Mouse (Mus musculus) hindbrain, embryonic 11.5 days (tissue): ENCODE results near the gene Sema5a. TPM values are rescaled to one million over a fixed set of nuclear protein-coding genes. Genes with fewer than 3 reads are reported as not detected.

Experiments used
- ATAC-seq: fragments of 200-750 bp; cut with Nextera tagmentation; 2 replicates; pipeline ENCODE4 v1.8.0; 2017; ENCODE audit warnings: mild to moderate bottlenecking, moderate TSS enrichment, moderate library complexity; ENCODE audit not compliant: low FRiP score
- DNase-seq: peaks from one replicate; pipeline ENCODE4 v3.0.0-alpha.2; 2015; ENCODE audit warnings: low spot score
- H3K27ac ChIP-seq: fragments of 300-500 bp; sonication (generic); 2 replicates; pipeline ENCODE4 v1.5.1; 2014; ENCODE audit warnings: mild to moderate bottlenecking, low read depth, low read length
- H3K27me3 ChIP-seq: fragments of 300-500 bp; sonication (generic); 2 replicates; pipeline ENCODE4 v1.6.1; 2014; ENCODE audit warnings: mild to moderate bottlenecking, low read length, moderate library complexity, mixed read lengths; ENCODE audit not compliant: control insufficient read depth, insufficient read depth
- H3K36me3 ChIP-seq: fragments of 300-500 bp; sonication (generic); 2 replicates; pipeline ENCODE4 v1.6.1; 2014; ENCODE audit warnings: mild to moderate bottlenecking, low read length, moderate library complexity, mixed read lengths; ENCODE audit not compliant: control insufficient read depth, insufficient read depth
- H3K4me1 ChIP-seq: fragments of 300-500 bp; sonication (generic); replicated peaks from 2 replicates; pipeline ENCODE4 v1.6.1; 2014; ENCODE audit warnings: low read length, mixed read lengths; ENCODE audit not compliant: control insufficient read depth, insufficient read depth
- H3K4me2 ChIP-seq: fragments of 300-500 bp; sonication (generic); replicated peaks from 2 replicates; pipeline ENCODE4 v1.6.1; 2014; ENCODE audit warnings: mild to moderate bottlenecking, low read depth, low read length
- H3K4me3 ChIP-seq: fragments of 300-500 bp; sonication (generic); 2 replicates; pipeline ENCODE4 v1.5.1; 2014; ENCODE audit warnings: low read depth, low read length
- H3K9ac ChIP-seq: fragments of 300-500 bp; sonication (generic); 2 replicates; pipeline ENCODE4 v1.6.1; 2014; ENCODE audit warnings: low read depth, low read length
- H3K9me3 ChIP-seq: fragments of 300-500 bp; sonication (generic); 2 replicates; pipeline ENCODE4 v1.6.1; 2016; ENCODE audit warnings: low read length; ENCODE audit not compliant: control insufficient read depth
- WGBS: fragments of 180-500 bp; shearing (Covaris S2); extraction: QIAGEN DNeasy Blood & Tissue Kit; methylation state at CpG from one replicate; pipeline ENCODE4 v1.1.7; 2014; 5-methylcytosine and 5-hydroxymethylcytosine counted together
- polyA plus RNA-seq: library from polyadenylated mRNA; unstranded; fragments of >200 nt; fragmentation: Nextera tagmentation; extraction: Ambion mirVana; gene quantifications from 2 replicates; pipeline ENCODE4 v1.2.1, GENCODE M21; 2014

Sema5a gene
- polyA plus RNA-seq, 1 experiment from 2014 or later, result 7.5 TPM

DNA sequence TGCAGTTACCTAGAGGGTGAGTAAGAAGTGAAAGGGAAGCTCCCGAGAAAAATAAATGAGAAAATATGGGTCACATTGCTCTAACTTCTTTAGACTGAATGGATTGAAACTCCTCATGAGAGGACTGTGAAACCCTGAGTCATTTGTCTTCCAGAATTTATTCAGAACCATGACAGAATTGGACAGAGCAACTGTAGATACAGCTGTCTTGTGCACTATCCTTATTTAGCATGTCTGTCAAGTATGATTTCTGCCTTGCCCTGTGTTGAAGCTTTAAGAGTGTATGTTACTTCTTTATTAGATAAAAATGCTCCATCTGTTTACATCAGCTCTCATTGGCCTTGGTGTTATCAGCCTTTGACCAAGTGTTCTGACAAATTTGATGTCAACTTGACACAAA is 243.4 kb downstream of the Sema5a start:
- H3K36me3 ChIP-seq, result no peaks in the 10 kb centered on the region
- H3K27me3 ChIP-seq, result no peaks in the 10 kb centered on the region
- ATAC-seq (no peak), DNase-seq (no peak)
- no peak overlapping the region for H3K9ac ChIP-seq
- H3K4me1 ChIP-seq, result no peaks in the 10 kb centered on the region
- H3K4me3 ChIP-seq, result no peak overlapping the region
- WGBS, result 63% methylated on average over 1 of the region's 1 CpGs
- no peak overlapping the region for H3K4me2 ChIP-seq
- H3K9me3 ChIP-seq, result no peaks in the 10 kb centered on the region
- H3K27ac ChIP-seq, result no peak overlapping the region

DNA sequence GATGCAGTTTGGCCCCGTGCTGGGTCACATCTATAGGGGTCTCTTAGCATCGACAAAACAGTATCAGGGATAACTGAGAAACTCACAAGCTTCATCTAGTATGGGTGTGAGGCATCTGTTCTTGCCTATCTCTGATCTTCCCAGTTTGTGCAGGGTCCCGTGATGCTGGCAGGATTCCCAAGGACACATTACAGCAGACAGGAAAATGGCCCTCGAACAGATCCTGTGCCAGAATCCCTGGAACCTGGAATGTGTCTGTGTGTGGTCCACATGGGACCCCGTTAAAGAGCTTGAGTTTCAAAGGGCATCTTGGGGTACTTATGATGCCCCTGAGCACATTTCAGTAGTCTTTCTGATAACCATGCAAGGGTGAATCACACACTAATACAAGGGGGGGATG is 249.6 kb downstream of the Sema5a start:
- Histone ChIP-seq H3K9ac (no peak overlapping the region), H3K27me3 (no peaks in the 10 kb centered on the region), H3K4me2 (no peak overlapping the region), H3K27ac (no peak overlapping the region), H3K4me1 (no peaks in the 10 kb centered on the region), H3K36me3 (no peaks in the 10 kb centered on the region), H3K4me3 (no peak overlapping the region), H3K9me3 (no peaks in the 10 kb centered on the region)
- WGBS, result 85% methylated on average over 5 of the region's 5 CpGs
- no peak for DNase-seq
- ATAC-seq, result no peak

DNA sequence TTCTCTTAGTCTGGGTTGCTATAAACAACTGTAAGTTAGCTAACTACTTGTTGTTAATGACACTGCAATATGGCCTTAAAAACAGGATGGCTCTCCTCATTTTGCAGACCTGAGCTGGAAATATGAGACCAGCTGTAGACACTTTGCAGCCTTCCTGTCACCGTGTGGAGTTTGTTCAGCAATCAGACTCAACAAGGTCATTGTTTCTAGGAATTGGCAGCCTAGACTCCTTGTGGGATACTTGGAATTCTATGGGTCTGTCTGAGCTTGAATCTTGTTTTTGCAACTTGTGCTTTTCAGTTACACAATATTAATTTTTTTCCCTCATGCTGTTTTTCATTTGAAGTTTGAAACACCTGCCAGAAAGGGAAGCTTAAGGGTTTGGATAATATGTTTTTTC is 250.3 kb downstream of the Sema5a start:
- WGBS, result 60% methylated on average over 1 of the region's 1 CpGs
- DNase-seq (no peak), ATAC-seq (no peak)

DNA sequence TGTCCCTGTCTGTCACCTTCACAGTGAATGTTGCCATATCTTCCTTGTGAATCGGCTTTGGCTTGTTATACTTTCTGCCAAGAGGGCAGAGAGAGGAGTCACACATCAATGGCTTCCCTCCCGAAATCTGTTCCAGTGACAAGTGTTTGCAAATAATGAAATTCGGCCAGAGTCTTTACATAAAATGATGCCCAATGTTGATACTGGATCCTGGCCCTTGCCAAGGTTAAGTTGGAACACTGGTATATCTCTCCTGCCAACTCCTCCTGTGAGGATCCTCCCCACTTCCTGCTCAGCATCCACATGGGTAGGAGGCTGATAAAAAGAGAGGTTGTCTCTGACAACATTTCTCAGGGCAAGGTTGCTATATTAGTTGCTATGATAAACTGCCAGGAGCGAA is 252.3 kb downstream of the Sema5a start:
- no peak overlapping the region for H3K27ac ChIP-seq
- no peak overlapping the region for H3K9ac ChIP-seq
- DNase-seq, result no peak
- no peak for ATAC-seq
- H3K9me3 ChIP-seq, result no peaks in the 10 kb centered on the region
- H3K27me3 ChIP-seq, result no peaks in the 10 kb centered on the region
- no peak overlapping the region for H3K4me3 ChIP-seq
- no peaks in the 10 kb centered on the region for H3K4me1 ChIP-seq
- H3K36me3 ChIP-seq, result no peaks in the 10 kb centered on the region
- H3K4me2 ChIP-seq, result no peak overlapping the region
- WGBS, result 90% methylated on average over 4 of the region's 4 CpGs

More for the DNA sequence above, 250.3 kb downstream of the Sema5a start:
- Histone ChIP-seq H3K4me2 (no peak overlapping the region), H3K36me3 (no peaks in the 10 kb centered on the region), H3K9ac (no peak overlapping the region), H3K4me1 (no peaks in the 10 kb centered on the region), H3K4me3 (no peak overlapping the region), H3K27me3 (no peaks in the 10 kb centered on the region), H3K9me3 (no peaks in the 10 kb centered on the region), H3K27ac (no peak overlapping the region)

DNA sequence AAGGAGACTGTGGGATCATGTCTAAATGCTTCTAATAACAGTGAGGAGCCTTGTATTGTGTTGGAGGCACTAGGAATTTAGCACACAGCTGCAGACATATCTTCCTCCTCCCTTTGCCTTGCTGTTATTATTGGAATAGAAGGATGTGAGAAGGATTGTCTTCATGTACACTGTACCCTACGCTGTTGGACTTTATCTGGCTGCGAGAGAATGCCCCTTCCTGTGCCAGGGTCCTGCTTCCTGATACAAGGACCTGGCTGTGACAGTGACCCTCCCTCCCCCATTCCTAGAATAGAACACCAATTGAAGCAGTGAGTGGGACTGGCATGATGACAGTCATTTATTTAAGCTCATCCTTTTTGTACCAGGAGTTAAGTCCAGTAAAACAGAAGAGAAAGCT is 261.3 kb downstream of the Sema5a start:
- no peak for DNase-seq
- Histone ChIP-seq H3K27ac (no peak overlapping the region), H3K4me1 (no peaks in the 10 kb centered on the region), H3K36me3 (no peaks in the 10 kb centered on the region), H3K9me3 (no peaks in the 10 kb centered on the region), H3K9ac (no peak overlapping the region), H3K27me3 (no peaks in the 10 kb centered on the region), H3K4me2 (no peak overlapping the region), H3K4me3 (no peak overlapping the region)
- ATAC-seq, result no peak
- 92% methylated on average over 2 of the region's 2 CpGs for WGBS

DNA sequence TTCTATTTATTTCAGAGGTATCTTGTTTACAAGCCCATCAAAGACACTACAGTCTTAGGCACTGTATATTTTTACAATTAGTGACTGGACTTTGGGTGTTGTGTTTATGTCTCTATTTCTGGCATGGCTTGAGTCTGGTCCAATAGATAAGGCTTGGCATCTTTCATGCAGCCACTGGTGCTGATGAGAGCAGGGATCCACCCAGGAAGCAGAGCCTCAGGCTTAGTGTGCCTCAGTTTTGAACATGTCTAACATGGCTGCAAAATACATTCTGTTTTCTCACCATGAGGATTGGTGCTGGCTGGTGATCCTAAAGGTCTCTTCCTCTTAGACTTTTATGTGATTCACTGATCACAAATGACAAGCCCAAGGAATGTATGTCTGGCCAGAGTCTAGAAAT is 263.7 kb downstream of the Sema5a start:
- Histone ChIP-seq H3K9me3 (no peaks in the 10 kb centered on the region), H3K4me3 (no peak overlapping the region), H3K27me3 (no peaks in the 10 kb centered on the region), H3K4me2 (no peak overlapping the region), H3K4me1 (no peaks in the 10 kb centered on the region), H3K27ac (no peak overlapping the region), H3K9ac (no peak overlapping the region), H3K36me3 (no peaks in the 10 kb centered on the region)
- DNase-seq (no peak), ATAC-seq (no peak)

DNA sequence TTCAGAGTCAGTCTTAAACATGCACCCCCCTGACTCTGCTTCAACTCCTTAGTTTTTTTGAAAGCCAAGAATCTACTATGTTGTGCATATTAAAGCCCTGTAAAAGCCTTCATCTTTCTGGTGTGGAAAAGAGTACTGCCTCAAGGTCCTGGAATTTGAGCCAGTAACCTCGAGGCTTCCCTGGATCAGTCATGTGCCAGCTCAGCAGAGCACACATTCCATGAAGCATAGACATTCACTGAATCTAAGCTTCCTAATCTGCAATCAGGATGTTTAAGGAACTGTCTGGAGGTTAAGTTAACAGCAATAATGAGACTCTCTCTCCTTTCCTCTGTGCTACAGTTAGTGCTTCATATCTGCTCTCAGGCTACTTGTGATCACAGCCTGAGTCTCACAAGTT is 270.3 kb downstream of the Sema5a start:
- Histone ChIP-seq H3K4me2 (no peak overlapping the region), H3K36me3 (no peaks in the 10 kb centered on the region), H3K4me3 (no peak overlapping the region), H3K27ac (no peak overlapping the region), H3K4me1 (no peaks in the 10 kb centered on the region), H3K9me3 (no peaks in the 10 kb centered on the region), H3K27me3 (no peaks in the 10 kb centered on the region), H3K9ac (no peak overlapping the region)
- no peak for ATAC-seq
- no peak for DNase-seq
- 62% methylated on average over 1 of the region's 1 CpGs for WGBS

DNA sequence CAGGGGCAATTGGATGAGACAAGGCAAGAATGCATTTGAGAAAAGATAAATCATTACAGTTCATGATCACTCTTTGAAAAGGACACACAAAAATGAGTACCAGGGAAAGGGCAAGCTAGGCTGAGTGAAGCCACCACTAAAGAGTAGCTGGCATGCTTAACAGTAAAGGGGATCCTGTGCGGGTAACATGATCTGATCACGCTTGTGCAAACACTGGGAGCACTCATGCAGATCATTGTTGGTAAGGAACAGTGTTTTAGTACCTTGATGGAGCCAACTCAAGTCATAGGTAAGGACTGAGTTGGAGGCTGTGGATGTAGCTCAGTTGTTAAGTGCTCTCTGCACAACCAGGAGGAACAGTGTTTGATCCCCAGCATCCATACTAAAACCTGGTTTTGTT is 273.3 kb downstream of the Sema5a start:
- H3K27me3 ChIP-seq, result no peaks in the 10 kb centered on the region
- H3K4me1 ChIP-seq, result no peaks in the 10 kb centered on the region
- H3K4me3 ChIP-seq, result no peak overlapping the region
- 89% methylated on average over 2 of the region's 2 CpGs for WGBS
- H3K36me3 ChIP-seq, result no peaks in the 10 kb centered on the region
- no peak for ATAC-seq
- no peak for DNase-seq
- no peak overlapping the region for H3K27ac ChIP-seq
- H3K9ac ChIP-seq, result no peak overlapping the region
- H3K4me2 ChIP-seq, result no peak overlapping the region
- no peaks in the 10 kb centered on the region for H3K9me3 ChIP-seq

DNA sequence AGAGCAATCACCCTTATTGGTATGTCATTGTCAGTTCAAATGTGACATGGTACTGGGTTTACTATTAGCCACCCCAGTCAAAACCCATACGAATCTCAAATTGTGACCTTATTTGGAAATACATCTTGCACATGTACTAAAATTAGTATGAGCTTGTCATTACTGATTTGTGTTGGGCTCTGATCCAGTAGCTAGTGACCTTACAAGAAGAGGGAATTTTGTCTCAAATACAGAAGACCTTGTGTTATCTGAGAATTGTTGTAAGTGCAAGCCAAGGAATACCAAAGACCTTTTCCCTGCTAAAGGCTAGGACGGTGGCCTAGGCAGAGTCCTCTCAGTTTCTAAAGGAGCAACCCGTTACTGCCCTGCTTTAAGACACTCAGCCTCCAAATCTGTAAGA is 287.9 kb downstream of the Sema5a start:
- H3K9me3 ChIP-seq, result no peaks in the 10 kb centered on the region
- H3K27me3 ChIP-seq, result no peaks in the 10 kb centered on the region
- H3K4me3 ChIP-seq, result no peak overlapping the region
- no peak overlapping the region for H3K4me2 ChIP-seq
- no peaks in the 10 kb centered on the region for H3K36me3 ChIP-seq
- no peak overlapping the region for H3K9ac ChIP-seq
- no peak for DNase-seq
- H3K4me1 ChIP-seq, result no peaks in the 10 kb centered on the region
- no peak overlapping the region for H3K27ac ChIP-seq
- ATAC-seq, result no peak
- 80% methylated on average over 3 of the region's 3 CpGs for WGBS
